Mouse (Mus musculus): ENCODE measurements around the gene Zkscan3. TPM values are rescaled to one million over a fixed set of nuclear protein-coding genes. Genes with fewer than 3 reads are reported as not detected.

Zkscan3 gene
- 4.3 and 6.0 TPM in 2 replicates for polyA plus RNA-seq (2012; ENCODE audit: low replicate concordance)

GRCm38 (mm10) chr13:21402287-21402846 lies at the start of gene Zkscan3:
Zkscan3 (minus strand) TSS chr13:21402755.

GRCm38 (mm10) chr13:21440503-21441206 lies 38.1 kb upstream of the Zkscan3 start, which contains the start of gene Pgbd1:
Pgbd1 (minus strand) TSS chr13:21441058.

GRCm38 (mm10) chr13:21362621-21363248 lies 39.8 kb downstream of the Zkscan3 start, which contains the start of gene Zscan12:
Zscan12 (plus strand) TSS chr13:21362820.

GRCm38 (mm10) chr13:21346610-21347009 lies 55.9 kb downstream of the Zkscan3 start, which contains the start of gene Olfr1367:
Olfr1367 (plus strand) TSS chr13:21346910.

Other genes with a start within 250 kb of the Zkscan3 start
- 116 TPM in 2 replicates for gene Trim27, start 223.3 kb downstream of the Zkscan3 start, polyA plus RNA-seq (2012; ENCODE audit: low replicate concordance)
- gene Gpx5, start 110.0 kb downstream of the Zkscan3 start, polyA plus RNA-seq (2012; ENCODE audit: low replicate concordance), result not detected in 2 replicates
- gene Gpx6, start 90.6 kb downstream of the Zkscan3 start, polyA plus RNA-seq (2012; ENCODE audit: low replicate concordance), result not detected in 2 replicates
- not detected in 2 replicates for gene Olfr1367, start 55.8 kb downstream of the Zkscan3 start, polyA plus RNA-seq (2012; ENCODE audit: low replicate concordance)
- gene Zscan12, start 39.9 kb downstream of the Zkscan3 start, polyA plus RNA-seq (2012; ENCODE audit: low replicate concordance), result 1.4 and 1.5 TPM in 2 replicates
- gene Pgbd1, start 38.3 kb upstream of the Zkscan3 start, polyA plus RNA-seq (2012; ENCODE audit: low replicate concordance), result 0.08 and 0.80 TPM in 2 replicates
- 2.7 and 3.7 TPM in 2 replicates for gene Zscan26, start 51.0 kb upstream of the Zkscan3 start, polyA plus RNA-seq (2012; ENCODE audit: low replicate concordance)
- gene Nkapl, start 65.8 kb upstream of the Zkscan3 start, polyA plus RNA-seq (2012; ENCODE audit: low replicate concordance), result 4.1 and 6.4 TPM in 2 replicates
- not detected in 2 replicates for gene Zkscan4, start 76.2 kb upstream of the Zkscan3 start, polyA plus RNA-seq (2012; ENCODE audit: low replicate concordance)
- not detected in 2 replicates for gene Gm10065, start 76.7 kb upstream of the Zkscan3 start, polyA plus RNA-seq (2012; ENCODE audit: low replicate concordance)
- not detected in 2 replicates for gene AK157302, start 92.5 kb upstream of the Zkscan3 start, polyA plus RNA-seq (2012; ENCODE audit: low replicate concordance)
- 8.3 and 12.1 TPM in 2 replicates for gene Gm11273, start 98.7 kb upstream of the Zkscan3 start, polyA plus RNA-seq (2012; ENCODE audit: low replicate concordance)
- 0.74 and 1.9 TPM in 2 replicates for gene Zkscan8, start 128.4 kb upstream of the Zkscan3 start, polyA plus RNA-seq (2012; ENCODE audit: low replicate concordance)
- gene Olfr1366, start 140.1 kb upstream of the Zkscan3 start, polyA plus RNA-seq (2012; ENCODE audit: low replicate concordance), result not detected in 2 replicates
- gene Olfr1535, start 157.1 kb upstream of the Zkscan3 start, polyA plus RNA-seq (2012; ENCODE audit: low replicate concordance), result not detected in 2 replicates
- not detected in 2 replicates for gene Olfr1364, start 179.0 kb upstream of the Zkscan3 start, polyA plus RNA-seq (2012; ENCODE audit: low replicate concordance)
- gene Olfr1362, start 211.3 kb upstream of the Zkscan3 start, polyA plus RNA-seq (2012; ENCODE audit: low replicate concordance), result not detected in 2 replicates
- not detected in 2 replicates for gene Olfr11, start 239.8 kb upstream of the Zkscan3 start, polyA plus RNA-seq (2012; ENCODE audit: low replicate concordance)